Mouse (Mus musculus) liver, embryonic 16.5 days (tissue): ENCODE measurements around the gene Rims3. TPM values are rescaled to one million over a fixed set of nuclear protein-coding genes. Genes with fewer than 3 reads are reported as not detected.

Source experiments
- microRNA-seq: library from miRNA; unstranded; fragments of <30 nt; microRNA quantifications from one replicate; pipeline ENCODE4, GENCODE M21; 2016
- polyA plus RNA-seq: library from polyadenylated mRNA; unstranded; fragments of >200 nt; fragmentation: Nextera tagmentation; extraction: Ambion mirVana; gene quantifications from 2 replicates; pipeline ENCODE4 v1.2.1, GENCODE M21; 2015

Gene Rims3
- polyA plus RNA-seq, 1 experiment from 2014 or later: 0.21 TPM

Small RNA genes within 50 kb of the gene (microRNA-seq; reads per million reads assigned to microRNA genes)
- not detected for gene Gm23936

Other genes with a start within 250 kb of the Rims3 start
- 44.1 and 44.3 TPM in 2 replicates for gene Cited4, start 188.2 kb upstream of the Rims3 start, polyA plus RNA-seq
- 0.05 and 0.14 TPM in 2 replicates for gene Kcnq4, start 106.2 kb upstream of the Rims3 start, polyA plus RNA-seq
- 44.6 and 47.4 TPM in 2 replicates for gene Nfyc, start 23.2 kb upstream of the Rims3 start, polyA plus RNA-seq
- gene Exo5, start 70.2 kb downstream of the Rims3 start, polyA plus RNA-seq: 5.4 and 5.7 TPM in 2 replicates
- 1.6 TPM in 2 replicates for gene Zfp69, start 96.9 kb downstream of the Rims3 start, polyA plus RNA-seq
- 13.2 and 14.0 TPM in 2 replicates for gene Smap2, start 162.4 kb downstream of the Rims3 start, polyA plus RNA-seq
- gene Col9a2, start 184.6 kb downstream of the Rims3 start, polyA plus RNA-seq: 0.67 and 0.85 TPM in 2 replicates
- gene Zmpste24, start 243.4 kb downstream of the Rims3 start, polyA plus RNA-seq: 20.5 TPM in 2 replicates